Mouse (Mus musculus): ENCODE data around the gene Auts2.

GRCm38 (mm10) chr5:132029638-132030037 is 513.5 kb downstream of the Auts2 start:
- TF ChIP-seq CTCF (IDR thresholded peaks at IDR 0.05; ENCODE audit: low read depth) = no peak
- no peak for TF ChIP-seq EP300 (IDR thresholded peaks at IDR 0.05; ENCODE audit: low read depth)
